Mouse (Mus musculus): ENCODE data around the gene Gm49342. TPM values are rescaled to one million over a fixed set of nuclear protein-coding genes. Genes with fewer than 3 reads are reported as not detected.
"Not testable (repeated sequence)": the region's sequence is repeated elsewhere in the genome, so short reads cannot be mapped to it uniquely, and the experiment has no call there.

Gm49342 gene
- total RNA-seq (2021), result 10 to 100 TPM; 14.2 to 17.0 TPM

- DNase-seq, result peak; percentile 88 to 89
Measured at GRCm38 (mm10) chr14:50943932-50944667, at the start of gene Gm49342. TSS of gene Gm49342 (plus strand) at chr14:50944517.

DNA sequence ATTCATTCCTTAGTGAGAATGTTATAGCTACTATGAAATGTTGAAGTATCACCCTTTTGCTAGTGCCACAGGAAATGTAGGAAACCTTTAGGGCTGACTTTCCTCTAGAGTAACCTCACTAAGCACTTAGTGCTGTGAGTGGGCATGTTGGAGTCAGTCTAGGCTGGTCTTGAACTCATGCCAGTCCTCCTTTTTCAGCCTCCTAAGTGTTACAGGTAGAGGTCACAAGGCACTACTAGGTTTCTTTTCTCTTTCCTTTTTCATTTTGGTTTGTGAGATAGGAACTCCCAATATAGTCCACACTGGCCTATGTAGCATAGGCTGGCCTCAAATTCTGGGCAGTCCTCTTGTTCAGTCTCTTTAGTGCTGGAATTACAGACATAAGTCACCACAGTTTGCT, 48.9 kb upstream of the Gm49342 start:
- no peak for DNase-seq

- peak; percentile 40 to 44 for DNase-seq
Measured at GRCm38 (mm10) chr14:50895985-50896746, 48.2 kb upstream of the Gm49342 start.

GRCm38 (mm10) chr14:50896747-50897373, 47.5 kb upstream of the Gm49342 start:
- peak; percentile 30 to 34 for DNase-seq

- no peak for DNase-seq
Measured at GRCm38 (mm10) chr14:50897374-50897765, 46.9 kb upstream of the Gm49342 start, which contains the start of gene Klhl33. TSS of gene Klhl33 (minus strand) at chr14:50897507.

DNA sequence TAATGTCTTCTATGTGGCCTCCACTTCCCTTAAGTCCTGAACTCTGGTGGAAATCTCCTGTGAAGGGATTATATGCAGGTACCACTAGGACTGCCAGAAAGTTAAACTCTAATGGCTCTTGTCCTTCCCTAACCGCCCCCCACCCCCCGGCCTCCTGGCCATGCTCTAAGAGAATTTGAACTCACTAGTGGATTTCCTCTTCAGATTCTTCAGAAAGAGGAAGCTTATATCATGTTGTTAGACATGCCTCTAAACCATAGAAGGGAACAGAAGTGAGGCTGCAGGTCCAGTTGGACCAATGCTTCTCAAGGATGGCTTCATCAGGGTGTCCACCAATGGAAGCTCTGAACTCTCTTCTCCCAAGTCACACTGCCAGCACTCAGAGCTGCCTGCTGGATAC, 46.3 kb upstream of the Gm49342 start:
- not testable (repeated sequence) for DNase-seq

GRCm38 (mm10) chr14:50903973-50904827, 40.1 kb upstream of the Gm49342 start:
- no peak for DNase-seq

DNA sequence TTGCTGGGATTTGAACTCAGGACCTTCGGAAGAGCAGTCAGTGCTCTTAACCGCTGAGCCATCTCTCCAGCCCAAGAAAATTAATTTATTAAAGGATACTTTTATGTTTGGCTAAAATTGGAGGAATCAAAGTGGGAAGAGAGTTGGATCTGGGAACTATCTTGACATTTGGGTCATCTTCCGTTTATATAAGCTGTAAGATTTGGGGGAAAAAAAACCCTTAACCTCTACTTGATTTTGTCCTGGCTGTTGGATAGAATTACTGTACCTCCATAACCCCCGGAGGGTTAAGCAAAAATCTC, 39.5 kb upstream of the Gm49342 start:
- DNase-seq, result no peak

GRCm38 (mm10) chr14:50905327-50905726, 39.0 kb upstream of the Gm49342 start:
- not testable (repeated sequence) for DNase-seq

DNA sequence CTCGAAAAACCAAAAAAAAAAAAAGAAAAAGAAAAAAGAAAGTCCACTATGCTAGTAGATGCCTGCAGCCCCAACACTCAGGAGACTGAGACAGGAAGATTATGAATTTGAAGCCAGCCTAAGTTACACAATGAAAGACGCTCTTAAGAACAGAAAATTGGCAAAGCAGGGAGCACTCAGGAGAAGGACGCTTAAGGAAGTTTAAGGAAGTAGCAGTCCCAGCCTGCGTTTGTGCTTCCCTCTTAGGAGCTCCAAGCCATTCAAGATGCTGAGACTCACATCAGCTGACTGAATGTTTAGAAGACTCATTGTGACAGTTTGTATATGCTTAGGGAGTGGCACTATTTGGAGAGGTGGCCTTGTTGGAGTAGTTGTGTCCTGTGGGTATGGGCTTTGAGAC, 36.2 kb upstream of the Gm49342 start:
- DNase-seq, result no peak

GRCm38 (mm10) chr14:50911356-50911755, 33.0 kb upstream of the Gm49342 start:
- DNase-seq, result no peak

- DNase-seq, result not testable (repeated sequence)
Measured at GRCm38 (mm10) chr14:50923437-50923836, 20.9 kb upstream of the Gm49342 start.

GRCm38 (mm10) chr14:50924281-50925064, 19.8 kb upstream of the Gm49342 start, which contains the start of the genes Osgep and Apex1:
TSS of gene Osgep (minus strand) at chr14:50924893.
TSS of gene Apex1 (plus strand) at chr14:50924968.
- peak; percentile 96 for DNase-seq

- no peak for DNase-seq
Measured at GRCm38 (mm10) chr14:50925111-50925920, 19.0 kb upstream of the Gm49342 start.

DNA sequence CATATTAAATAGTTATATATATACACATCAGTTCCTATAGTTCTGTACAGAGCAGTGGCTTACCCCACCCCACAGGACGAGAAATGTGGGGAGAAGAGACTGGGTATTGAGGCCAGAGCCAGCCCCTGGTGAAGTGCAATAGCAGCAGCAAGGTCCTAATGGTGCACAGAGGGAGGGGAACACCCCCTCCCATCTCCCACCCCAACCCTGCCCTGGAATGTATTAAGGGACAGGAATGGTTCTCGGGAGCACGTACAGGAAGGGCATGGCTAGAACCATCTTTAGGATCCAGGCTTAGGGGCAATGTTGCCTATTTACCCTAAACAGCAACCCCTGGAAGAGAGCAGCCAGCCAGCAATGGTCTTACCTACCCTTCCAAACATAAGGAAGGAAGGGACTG, 17.0 kb upstream of the Gm49342 start:
- no peak for DNase-seq

GRCm38 (mm10) chr14:50929951-50930350, 14.4 kb upstream of the Gm49342 start:
- peak in 1 of 2 experiments; percentile 23 for DNase-seq

DNA sequence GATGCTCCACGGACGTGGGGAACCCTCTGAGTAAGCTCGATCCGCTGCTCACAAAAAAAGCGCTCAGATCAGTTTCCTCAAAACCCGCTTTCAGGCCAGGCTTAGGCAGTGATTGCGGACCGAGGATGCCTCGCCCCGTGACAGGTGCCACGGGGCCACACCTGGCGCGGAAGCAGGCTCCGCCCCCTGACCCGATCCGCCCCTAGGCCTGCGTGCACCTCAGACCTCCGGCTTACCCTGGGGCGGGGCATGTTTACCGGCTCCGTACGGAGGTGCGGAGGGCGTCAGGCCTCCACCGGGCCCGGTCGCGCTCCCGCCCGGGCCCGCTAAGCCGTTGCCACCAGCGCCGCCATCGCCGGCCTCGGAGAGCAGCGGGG, 14.0 kb upstream of the Gm49342 start:
- no peak for DNase-seq

GRCm38 (mm10) chr14:50930754-50931492, 13.4 kb upstream of the Gm49342 start, which contains the start of the genes Pip4p1 and Pnp:
TSS of gene Pip4p1 (minus strand) at chr14:50930856.
TSS of gene Pnp (plus strand) at chr14:50931082.
- peak; percentile 99 for DNase-seq

DNA sequence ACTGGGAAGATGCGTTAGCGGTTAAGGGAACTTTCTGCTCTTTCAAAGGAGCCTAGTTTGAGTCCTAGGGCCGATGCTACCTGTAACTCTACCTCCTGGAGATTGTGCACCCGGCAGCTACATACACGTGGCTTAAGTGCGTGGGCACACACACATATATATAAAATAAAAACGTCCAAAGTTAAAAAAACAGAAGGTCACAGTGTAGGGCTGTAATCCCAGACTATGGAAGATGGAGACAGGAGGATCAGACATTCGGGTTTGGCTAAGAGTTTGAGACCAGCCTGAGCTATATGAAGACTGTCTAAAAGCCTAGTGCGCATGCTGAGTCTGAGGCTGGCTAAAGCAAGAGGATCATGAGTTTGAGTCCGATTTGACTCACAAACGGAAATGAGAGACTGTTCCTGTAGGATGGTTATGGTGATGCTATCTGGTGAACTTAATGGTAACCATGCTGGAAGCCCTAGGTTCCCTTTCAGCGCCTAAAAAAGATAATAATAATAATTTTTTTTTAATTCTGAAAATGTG, 12.8 kb upstream of the Gm49342 start:
- DNase-seq, result no peak

All from layer of hippocampus, postnatal 36 days (tissue).